In the genomic region with DNA sequence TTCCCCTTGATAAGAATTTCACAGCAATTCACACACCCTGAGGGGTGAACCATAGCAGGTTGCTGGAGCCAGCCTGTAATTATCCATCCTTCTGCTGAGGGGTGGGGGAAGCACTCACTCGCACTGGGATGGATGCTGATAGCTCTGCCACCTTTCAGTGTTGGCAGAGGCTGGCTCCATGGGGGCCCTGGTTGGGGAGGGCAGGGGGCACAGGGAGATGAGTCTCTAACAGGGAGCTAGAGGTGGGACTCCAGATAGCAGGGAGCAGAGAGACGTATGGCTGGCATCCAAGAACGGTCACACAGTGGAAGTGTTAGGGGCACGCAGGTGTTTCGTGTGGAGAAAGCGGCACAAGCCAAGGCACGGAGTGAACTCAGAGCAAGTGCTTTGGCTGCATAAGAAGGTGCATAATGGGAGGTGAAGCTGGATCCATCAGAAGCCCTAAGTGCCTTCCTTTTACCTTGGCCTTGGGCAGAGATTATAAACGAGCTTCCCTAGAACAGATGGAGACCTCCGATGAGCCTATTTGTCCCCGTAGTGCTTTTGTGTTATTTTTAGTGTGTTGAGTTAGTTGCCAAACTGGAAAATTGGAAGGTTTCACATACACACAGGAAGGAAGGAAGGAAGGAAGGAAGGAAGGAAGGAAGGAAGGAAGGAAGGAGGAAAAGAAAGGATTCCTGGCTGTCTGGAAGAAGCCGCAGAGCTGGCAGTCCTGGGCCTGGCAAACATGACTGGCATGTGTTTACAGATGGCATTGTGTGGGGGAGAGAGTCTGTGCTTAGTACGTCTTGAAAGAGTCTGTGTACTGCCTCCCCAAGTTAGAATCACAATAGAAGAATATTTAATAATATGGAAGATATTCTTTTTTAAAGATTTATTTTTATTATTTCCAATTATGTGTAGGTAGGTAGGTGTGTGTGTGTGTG, we compare ENCODE assay signal across 10 mouse cellular contexts.
DNase-seq lines count a peak whose midpoint lies in the region; ATAC-seq and TF ChIP-seq lines count a peak whose summit lies in the region.
"Had no signal": no experiment of that assay in that cellular context is flagged by ENCODE, and none has a peak within 500 bp of the region (broad histone marks: within the 10 kb centered on the region; RNA-seq: fewer than 3 reads in every experiment).

No protein-coding gene starts in this region.

- 0 out of 2 replicates have a peak, but pooled peaks have one; percentile 6 for ATAC-seq in heart, postnatal 0 days (ENCODE audit: insufficient read depth, low read depth)
- no peak for ATAC-seq in hindbrain, embryonic 11.5 days (ENCODE audit: low FRiP score)
- peak; percentile 88 for ATAC-seq in midbrain, embryonic 13.5 days
- ATAC-seq: intestine, embryonic 15.5 days had no signal

- H3K36me3 ChIP-seq in heart, postnatal 0 days (replicated peaks; ENCODE audit: control insufficient read depth, insufficient read depth, low read length), result no peaks in the 10 kb centered on the region
- no peaks in the 10 kb centered on the region for H3K36me3 ChIP-seq in hindbrain, embryonic 11.5 days (ENCODE audit: control insufficient read depth, insufficient read depth, low read length)
- H3K36me3 ChIP-seq in midbrain, embryonic 13.5 days, result no peaks in the 10 kb centered on the region
- H3K36me3 ChIP-seq: intestine, embryonic 15.5 days; liver, embryonic 13.5 days had no signal

- H3K27me3 ChIP-seq in heart, postnatal 0 days (ENCODE audit: control insufficient read depth, insufficient read depth, low read length), result no peaks in the 10 kb centered on the region
- no peaks in the 10 kb centered on the region for H3K27me3 ChIP-seq in hindbrain, embryonic 11.5 days (ENCODE audit: control insufficient read depth, insufficient read depth, low read length)
- H3K27me3 ChIP-seq in midbrain, embryonic 13.5 days, result no peaks in the 10 kb centered on the region
- H3K27me3 ChIP-seq: intestine, embryonic 15.5 days had no signal

- H3K27ac ChIP-seq in heart, postnatal 0 days (ENCODE audit: low read depth), result no peak overlapping the region
- H3K27ac ChIP-seq in hindbrain, embryonic 11.5 days (ENCODE audit: low read depth, low read length), result no peak overlapping the region
- H3K27ac ChIP-seq in midbrain, embryonic 13.5 days, result peak overlapping the region; percentile 78
- H3K27ac ChIP-seq: intestine, embryonic 15.5 days; liver, embryonic 13.5 days had no signal

- H3K9ac ChIP-seq in heart, postnatal 0 days (replicated peaks; ENCODE audit: low read depth, low read length), result no peak overlapping the region
- H3K9ac ChIP-seq in hindbrain, embryonic 11.5 days (ENCODE audit: low read depth, low read length), result no peak overlapping the region
- no peak overlapping the region for H3K9ac ChIP-seq in midbrain, embryonic 13.5 days (replicated peaks)
- H3K9ac ChIP-seq: intestine, embryonic 15.5 days; liver, embryonic 13.5 days had no signal

- intact Hi-C loops in heart, postnatal 25 days (cut with DNase I), result no loop called here

- WGBS in heart, postnatal 0 days, result 33% methylated on average over 12 of the region's 12 CpGs
- WGBS in hindbrain, embryonic 11.5 days, result 67% methylated on average over 12 of the region's 12 CpGs
- WGBS in midbrain, embryonic 13.5 days, result 57% methylated on average over 12 of the region's 12 CpGs

- H3K4me3 ChIP-seq in heart, postnatal 0 days (ENCODE audit: low read depth, low read length), result no peak overlapping the region
- no peak overlapping the region for H3K4me3 ChIP-seq in hindbrain, embryonic 11.5 days (ENCODE audit: low read depth, low read length)
- no peak overlapping the region for H3K4me3 ChIP-seq in midbrain, embryonic 13.5 days (replicated peaks)
- H3K4me3 ChIP-seq: intestine, embryonic 15.5 days; liver, embryonic 13.5 days had no signal

- DNase-seq in heart, postnatal 0 days (ENCODE audit: low spot score), result no peak
- no peak for DNase-seq in heart, postnatal 4 days
- peak; percentile 41 for DNase-seq in cerebellum, adult 8-10 months
- peak; percentile 9 for DNase-seq in hindbrain, embryonic 11.5 days (ENCODE audit: low spot score)
- no peak for DNase-seq in gastrocnemius, postnatal 4 days (ENCODE audit: low spot score in 2 of 2)
- no peak for DNase-seq in frontal cortex, postnatal 36 days (ENCODE audit: low spot score in 2 of 2)
- DNase-seq in heart, postnatal 25 days (ENCODE audit: low spot score), result no peak
- DNase-seq: liver, embryonic 13.5 days had no signal

- 0 out of 2 replicates have a peak, but pooled peaks cover 5% of the 10 kb centered on the region for H3K9me3 ChIP-seq in heart, postnatal 0 days (replicated peaks; ENCODE audit: control insufficient read depth, low read length)
- H3K9me3 ChIP-seq in hindbrain, embryonic 11.5 days (ENCODE audit: control insufficient read depth, low read length), result no peaks in the 10 kb centered on the region
- H3K9me3 ChIP-seq in midbrain, embryonic 13.5 days, result no peaks in the 10 kb centered on the region
- H3K9me3 ChIP-seq: intestine, embryonic 15.5 days; liver, embryonic 13.5 days had no signal

- TF ChIP-seq EP300 in heart, postnatal 0 days (IDR thresholded peaks at IDR 0.05; ENCODE audit: low read depth), result no peak

- no peak overlapping the region for H3K4me2 ChIP-seq in heart, postnatal 0 days (ENCODE audit: low read depth, low read length)
- H3K4me2 ChIP-seq in hindbrain, embryonic 11.5 days (replicated peaks; ENCODE audit: low read depth, low read length), result no peak overlapping the region
- H3K4me2 ChIP-seq in midbrain, embryonic 13.5 days (replicated peaks), result no peak overlapping the region
- H3K4me2 ChIP-seq: intestine, embryonic 15.5 days; liver, embryonic 13.5 days had no signal

- no peak for TF ChIP-seq CTCF in heart, postnatal 0 days (IDR thresholded peaks at IDR 0.05; ENCODE audit: low read depth)

- peaks cover 9% of the 10 kb centered on the region; the same call in 1 of the 2 replicates for H3K4me1 ChIP-seq in heart, postnatal 0 days (ENCODE audit: control insufficient read depth, insufficient read depth)
- H3K4me1 ChIP-seq in hindbrain, embryonic 11.5 days (replicated peaks; ENCODE audit: control insufficient read depth, insufficient read depth, low read length), result 0 out of 2 replicates have a peak, but pooled peaks cover 3% of the 10 kb centered on the region
- H3K4me1 ChIP-seq in midbrain, embryonic 13.5 days (replicated peaks), result peaks cover 23% of the 10 kb centered on the region
- H3K4me1 ChIP-seq: intestine, embryonic 15.5 days; liver, embryonic 13.5 days had no signal

Comparison
In these comparisons a context has a peak if more than half of its experiments do, and no peak if none do; other contexts are left out.
1. DNase-seq: peak in cerebellum, adult 8-10 months (single experiment) and hindbrain, embryonic 11.5 days (single experiment); none in heart, postnatal 0 days (single experiment), heart, postnatal 4 days (single experiment), gastrocnemius, postnatal 4 days (0 of 2), frontal cortex, postnatal 36 days (0 of 2) and heart, postnatal 25 days (single experiment).